Mouse (Mus musculus) CH12.LX (cell line): Measurements from ENCODE around the gene Dscaml1. TPM values are rescaled to one million over a fixed set of nuclear protein-coding genes. Genes with fewer than 3 reads are reported as not detected.

Source experiments
- DNase-seq: peaks from one replicate; pipeline ENCODE4 v3.0.0-alpha.2; 2013; ENCODE audit errors: extremely low read depth
- H3K27ac ChIP-seq: 2 replicates; pipeline ENCODE4 v1.5.1; 2012; ENCODE audit warnings: low read depth, mild to moderate bottlenecking, control low read depth, moderate library complexity; ENCODE audit not compliant: insufficient read depth
- H3K27me3 ChIP-seq: replicated peaks from 2 replicates; pipeline ENCODE3; 2012; ENCODE audit warnings: inconsistent platforms
- H3K36me3 ChIP-seq, 2 experiments: replicated peaks in 1 of 2; 2 replicates each; pipeline versions ENCODE3 to v1.6.1; 2012; ENCODE audit warnings: inconsistent platforms in 1 of 2, low read length in 1 of 2, mild to moderate bottlenecking in 1 of 2, mixed read lengths in 1 of 2, moderate library complexity in 1 of 2; ENCODE audit not compliant: control insufficient read depth in 1 of 2, insufficient read depth in 1 of 2
- H3K4me1 ChIP-seq, 2 experiments: 2 replicates each; pipeline ENCODE4 v1.6.1; 2012; ENCODE audit warnings: inconsistent platforms in 1 of 2, moderate library complexity in 1 of 2; ENCODE audit not compliant: insufficient read depth in 2 of 2, control insufficient read depth in 1 of 2
- H3K4me2 ChIP-seq: 2 replicates; pipeline ENCODE4 v1.6.1; 2012; ENCODE audit warnings: low read depth, mild to moderate bottlenecking, control low read depth; ENCODE audit not compliant: poor library complexity, insufficient read depth, severe bottlenecking
- H3K4me3 ChIP-seq, 3 experiments: fragments of 150-350 bp in 1 of 3; sonication (generic) in 1 of 3; replicated peaks in 1 of 3; 2 replicates each; pipeline versions ENCODE3 to v1.5.1; 2011 to 2012; ENCODE audit warnings: low read depth in 2 of 3, low read length in 2 of 3, mild to moderate bottlenecking in 2 of 3, moderate library complexity in 2 of 3, control low read depth in 1 of 3, improper control_type of control experiment in 1 of 3, inconsistent platforms in 1 of 3, mixed read lengths in 1 of 3; ENCODE audit not compliant: poor library complexity in 1 of 3
- H3K79me2 ChIP-seq: replicated peaks from 2 replicates; pipeline ENCODE4 v1.6.1; 2012; ENCODE audit warnings: mild to moderate bottlenecking, moderate library complexity; ENCODE audit not compliant: control insufficient read depth, poor library complexity, insufficient read depth, severe bottlenecking; ENCODE audit errors: extremely low read depth
- H3K9ac ChIP-seq: 2 replicates; pipeline ENCODE4 v1.6.1; 2012; ENCODE audit warnings: low read depth, mild to moderate bottlenecking, control low read depth, moderate library complexity; ENCODE audit not compliant: insufficient read depth
- H3K9me3 ChIP-seq: replicated peaks from 2 replicates; pipeline ENCODE3; 2012; ENCODE audit warnings: low read length, inconsistent platforms, mixed read lengths
- CHD1 ChIP-seq: IDR thresholded peaks from 2 replicates; pipeline ENCODE4 v1.6.1; 2012; ENCODE audit warnings: low read depth, low read length, improper control_type of control experiment, inconsistent platforms
- CHD2 ChIP-seq: IDR thresholded peaks from 2 replicates; pipeline ENCODE4 v1.6.1; 2011; ENCODE audit warnings: low read length, improper control_type of control experiment
- CTCF ChIP-seq, 2 experiments: IDR thresholded peaks in 1 of 2; conservative IDR thresholded peaks in 1 of 2; 2 replicates each; pipeline ENCODE4 v1.5.1; 2011 to 2012; ENCODE audit warnings: low read depth in 2 of 2, low read length in 2 of 2, improper control_type of control experiment in 1 of 2, inconsistent platforms in 1 of 2, mild to moderate bottlenecking in 1 of 2, moderate library complexity in 1 of 2
- ELF1 ChIP-seq: IDR thresholded peaks from 2 replicates; pipeline ENCODE4 v1.6.1; 2014; ENCODE audit warnings: low read depth, mild to moderate bottlenecking, inconsistent platforms, low read length, improper control_type of control experiment
- EP300 ChIP-seq: IDR thresholded peaks from 2 replicates; pipeline ENCODE4 v1.6.1; 2011; ENCODE audit warnings: low read length, improper control_type of control experiment
- ETS1 ChIP-seq: conservative IDR thresholded peaks from 2 replicates; pipeline ENCODE4 v1.6.1; 2012; ENCODE audit warnings: low read depth, mild to moderate bottlenecking, inconsistent platforms, low read length, improper control_type of control experiment, moderate library complexity
- GABPA ChIP-seq: IDR thresholded peaks from 2 replicates; pipeline ENCODE4 v1.6.1; 2012; ENCODE audit warnings: low read depth, low read length, improper control_type of control experiment, inconsistent platforms; ENCODE audit not compliant: insufficient replicate concordance
- HCFC1 ChIP-seq: IDR thresholded peaks from 2 replicates; pipeline ENCODE4 v1.6.1; 2012; ENCODE audit warnings: low read depth, mild to moderate bottlenecking, inconsistent platforms, low read length, improper control_type of control experiment
- IRF4 ChIP-seq: IDR thresholded peaks from 2 replicates; pipeline ENCODE4 v1.6.1; 2014; ENCODE audit warnings: low read depth, mild to moderate bottlenecking, inconsistent platforms, low read length, improper control_type of control experiment
- JUN ChIP-seq: IDR thresholded peaks from 2 replicates; pipeline ENCODE4 v1.6.1; 2011; ENCODE audit warnings: low read depth, mild to moderate bottlenecking, low read length, improper control_type of control experiment, moderate library complexity; ENCODE audit not compliant: insufficient read depth
- JUND ChIP-seq: conservative IDR thresholded peaks from 2 replicates; pipeline ENCODE4 v1.6.1; 2011; ENCODE audit warnings: low read depth, low read length, improper control_type of control experiment
- MEF2A ChIP-seq: IDR thresholded peaks from 2 replicates; pipeline ENCODE4 v1.6.1; 2014; ENCODE audit warnings: low read depth, mild to moderate bottlenecking, inconsistent platforms, low read length, improper control_type of control experiment, borderline replicate concordance
- MXI1 ChIP-seq: IDR thresholded peaks from 2 replicates; pipeline ENCODE4 v1.6.1; 2011; ENCODE audit warnings: mild to moderate bottlenecking, low read depth, low read length, improper control_type of control experiment
- NELFE ChIP-seq: IDR thresholded peaks from 2 replicates; pipeline ENCODE4 v1.6.1; 2011; ENCODE audit warnings: low read depth, low read length, improper control_type of control experiment
- NRF1 ChIP-seq: IDR thresholded peaks from 2 replicates; pipeline ENCODE4 v1.6.1; 2014; ENCODE audit warnings: low read depth, mild to moderate bottlenecking, inconsistent platforms, low read length, improper control_type of control experiment, moderate library complexity
- PAX5 ChIP-seq: IDR thresholded peaks from 2 replicates; pipeline ENCODE4 v1.6.1; 2012; ENCODE audit warnings: low read length, inconsistent platforms, mixed read lengths
- POLR2A ChIP-seq: IDR thresholded peaks from 2 replicates; pipeline ENCODE4 v1.6.1; 2011; ENCODE audit warnings: low read depth, mild to moderate bottlenecking, improper control_type of control experiment, low read length
- RCOR1 ChIP-seq: conservative IDR thresholded peaks from 2 replicates; pipeline ENCODE4 v1.6.1; 2012; ENCODE audit warnings: low read depth, mild to moderate bottlenecking, inconsistent platforms, low read length, improper control_type of control experiment
- SIN3A ChIP-seq: IDR thresholded peaks from 2 replicates; pipeline ENCODE4 v1.6.1; 2012; ENCODE audit warnings: low read length, improper control_type of control experiment, inconsistent platforms
- SMC3 ChIP-seq: IDR thresholded peaks from 2 replicates; pipeline ENCODE4 v1.6.1; 2011; ENCODE audit warnings: low read depth, low read length, improper control_type of control experiment
- UBTF ChIP-seq: IDR thresholded peaks from 2 replicates; pipeline ENCODE4 v1.6.1; 2012; ENCODE audit warnings: low read depth, mild to moderate bottlenecking, inconsistent platforms, low read length, improper control_type of control experiment, moderate library complexity
- USF1 ChIP-seq: IDR thresholded peaks from 2 replicates; pipeline ENCODE4 v1.6.1; 2014; ENCODE audit warnings: low read depth, mild to moderate bottlenecking, inconsistent platforms, low read length, improper control_type of control experiment
- ZC3H11A ChIP-seq: IDR thresholded peaks from 2 replicates; pipeline ENCODE4 v1.6.1; 2012; ENCODE audit warnings: low read depth, mild to moderate bottlenecking, inconsistent platforms, low read length, improper control_type of control experiment
- ZKSCAN1 ChIP-seq: IDR thresholded peaks from 2 replicates; pipeline ENCODE4 v1.6.1; 2012; ENCODE audit warnings: low read depth, inconsistent platforms, low read length, improper control_type of control experiment, borderline replicate concordance
- ZMIZ1 ChIP-seq: IDR thresholded peaks from 2 replicates; pipeline ENCODE4 v1.6.1; 2012; ENCODE audit warnings: low read depth, mild to moderate bottlenecking, inconsistent platforms, low read length, improper control_type of control experiment
- ZNF384 ChIP-seq: IDR thresholded peaks from 2 replicates; pipeline ENCODE4 v1.6.1; 2012; ENCODE audit warnings: low read depth, low read length, improper control_type of control experiment, inconsistent platforms
- dilution Hi-C: fragments of 300-500 bp; cut with MboI; formaldehyde crosslinking; loops from 2 replicates; pipeline ENCODE4 v1.14.3; 2020; ENCODE audit warnings: low sequenced_read_pairs; ENCODE audit not compliant: extremely low pct_unique_long_range_greater_than_20kb, extremely low pct_ligation_motif_present
- in situ Hi-C: fragments of 300-500 bp; cut with MboI; formaldehyde crosslinking; loops from 3 replicates; pipeline ENCODE4 v1.14.3; 2019; ENCODE audit warnings: low sequenced_read_pairs, low pct_ligation_motif_present, low pct_unique_long_range_greater_than_20kb, mixed read lengths
- polyA plus RNA-seq: library from polyadenylated mRNA; unstranded; fragments of >175 nt; gene quantifications from 2 replicates; pipeline ENCODE4 v1.2.1, GENCODE M21; 2012; ENCODE audit warnings: low read depth; ENCODE audit not compliant: insufficient read length
- total RNA-seq, 2 experiments: library from RNA; depleted of rRNA; stranded (reverse); fragments of 300-350 nt in 1 of 2; fragments of >200 nt in 1 of 2; gene quantifications; 2 replicates each; pipeline ENCODE4 v1.2.3; 2012 to 2014

Gene Dscaml1
- total and polyA plus RNA-seq, 3 experiments = not detected

DNA sequence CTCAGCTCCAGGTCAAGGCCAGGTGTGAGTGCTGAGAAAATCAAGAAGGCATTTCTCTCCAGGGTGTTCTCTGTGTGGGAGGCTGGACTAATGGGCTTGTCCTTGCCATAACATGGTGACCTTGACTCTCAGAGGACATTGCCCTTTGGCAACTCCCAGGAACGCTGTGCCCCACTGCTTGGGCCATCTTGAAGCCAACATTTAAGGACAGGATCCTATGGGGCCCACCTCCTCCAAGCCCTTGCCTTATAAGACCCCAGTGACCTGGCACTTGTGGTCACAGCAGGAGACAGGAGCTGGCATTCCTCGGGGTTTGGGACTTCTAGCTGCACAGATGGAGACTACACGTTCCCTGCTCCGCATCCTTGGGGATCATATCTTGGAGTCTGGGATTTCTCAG, 27.0 kb upstream of the Dscaml1 start, which contains the start of gene Fxyd2:
Fxyd2 (plus strand) TSS at position 236 of the 400 bp plus-strand sequence.
- DNase-seq = no peak
- peaks cover 0 to 14% of the 10 kb centered on the region in 2 experiments; a peak in 2 of 4 replicates for H3K4me1 ChIP-seq
- no peak within 1 kb of the TSS for H3K27ac ChIP-seq
- H3K9ac ChIP-seq = no peak within 1 kb of the TSS
- TF ChIP-seq MEF2A = no peak
- no peak for TF ChIP-seq ZNF384
- no peak for TF ChIP-seq PAX5
- TF ChIP-seq UBTF = no peak
- no peak for TF ChIP-seq USF1
- no peak for TF ChIP-seq SMC3
- TF ChIP-seq CHD1 = no peak
- no peak for TF ChIP-seq EP300
- TF ChIP-seq CHD2 = no peak
- TF ChIP-seq POLR2A = no peak
- no peak for TF ChIP-seq CTCF (conservative IDR thresholded peaks at IDR 0.05 in 1 of 2, IDR thresholded peaks at IDR 0.05 in 1 of 2; ENCODE audit: low read depth in 2 of 2, low read length in 2 of 2)
- no peak within 1 kb of the TSS for H3K4me3 ChIP-seq
- no peaks in the 10 kb centered on the region for H3K9me3 ChIP-seq
- H3K36me3 ChIP-seq = no peaks in the 10 kb centered on the region
- dilution Hi-C loops (no loop called here), in situ Hi-C loops (loop anchor here (25.0 kb wide), 1 partner anchor 387 kb away; the partner anchor contains the start of gene Cd3e)
- no peaks in the 10 kb centered on the region for H3K79me2 ChIP-seq
- peaks cover 86% of the 10 kb centered on the region for H3K27me3 ChIP-seq
- no peak within 1 kb of the TSS for H3K4me2 ChIP-seq

- TF ChIP-seq SIN3A (no peak), ZKSCAN1 (no peak), JUN (no peak), UBTF (no peak), HCFC1 (no peak), IRF4 (no peak), MXI1 (no peak), NRF1 (no peak), GABPA (no peak), ELF1 (no peak), ZMIZ1 (no peak), SMC3 (no peak), RCOR1 (no peak), NELFE (no peak), ETS1 (no peak), CHD1 (no peak), JUND (no peak), ZC3H11A (no peak)
- DNase-seq = no peak
- dilution Hi-C loops (no loop called here), in situ Hi-C loops (no loop called here)
- Histone ChIP-seq H3K4me3 (no peak overlapping the region), H3K27ac (no peak overlapping the region), H3K4me1 (peaks cover 2 to 31% of the 10 kb centered on the region in 2 experiments), H3K9ac (no peak overlapping the region), H3K4me2 (no peak overlapping the region), H3K9me3 (no peaks in the 10 kb centered on the region), H3K36me3 (no peaks in the 10 kb centered on the region), H3K79me2 (no peaks in the 10 kb centered on the region), H3K27me3 (peaks cover 83% of the 10 kb centered on the region)
Observed at GRCm38 (mm10) chr9:45401851-45402250, 24.6 kb upstream of the Dscaml1 start.
